Mouse (Mus musculus): ENCODE measurements around the gene Irx2. TPM values are rescaled to one million over a fixed set of nuclear protein-coding genes. Genes with fewer than 3 reads are reported as not detected.

Gene Irx2
- polyA plus RNA-seq, 1 experiment from 2014 or later: not detected

- no peak overlapping the region for H3K9ac ChIP-seq (replicated peaks)
- DNase-seq: no peak
- H3K4me1 ChIP-seq (ENCODE audit: insufficient read depth): peaks cover 3% of the 10 kb centered on the region; the same call in 1 of the 2 replicates
- H3K9me3 ChIP-seq (ENCODE audit: low read length): no peaks in the 10 kb centered on the region
- H3K27ac ChIP-seq (ENCODE audit: low read depth): no peak overlapping the region
- H3K27me3 ChIP-seq (ENCODE audit: insufficient read depth, low read length): peaks cover 95% of the 10 kb centered on the region
- ATAC-seq: 0 out of 2 replicates have a peak, but pooled peaks have one; percentile 19
- peak overlapping the region; percentile 57 for H3K4me2 ChIP-seq (ENCODE audit: low read depth, low read length)
- no peaks in the 10 kb centered on the region for H3K36me3 ChIP-seq (replicated peaks; ENCODE audit: insufficient read depth, low read length)
- TF ChIP-seq EP300 (IDR thresholded peaks at IDR 0.05; ENCODE audit: low read depth) (no peak), CTCF (IDR thresholded peaks at IDR 0.05; ENCODE audit: low read depth) (no peak)
- H3K4me3 ChIP-seq (ENCODE audit: low read depth, low read length): peak overlapping the region; percentile 37
- 3% methylated on average over 86 of the region's 88 CpGs for WGBS (ENCODE audit: insufficient replicate concordance)
Observed at GRCm38 (mm10) chr13:72628935-72629631, 463 bp downstream of the Irx2 start.

GRCm38 (mm10) chr13:72629806-72630205 lies 1.2 kb downstream of the Irx2 start:
- Histone ChIP-seq H3K4me3 (ENCODE audit: low read depth, low read length) (no peak overlapping the region), H3K27ac (ENCODE audit: low read depth) (no peak overlapping the region), H3K27me3 (ENCODE audit: insufficient read depth, low read length) (peaks cover 94% of the 10 kb centered on the region), H3K4me1 (ENCODE audit: insufficient read depth) (peaks cover 3% of the 10 kb centered on the region; the same call in 1 of the 2 replicates), H3K9me3 (ENCODE audit: low read length) (no peaks in the 10 kb centered on the region), H3K9ac (replicated peaks) (no peak overlapping the region), H3K36me3 (replicated peaks; ENCODE audit: insufficient read depth, low read length) (no peaks in the 10 kb centered on the region), H3K4me2 (ENCODE audit: low read depth, low read length) (no peak overlapping the region)
- TF ChIP-seq EP300 (IDR thresholded peaks at IDR 0.05; ENCODE audit: low read depth) (no peak), CTCF (IDR thresholded peaks at IDR 0.05; ENCODE audit: low read depth) (no peak)
- 7% methylated on average over 13 of the region's 13 CpGs for WGBS (ENCODE audit: insufficient replicate concordance)
- DNase-seq (no peak), ATAC-seq (no peak)

GRCm38 (mm10) chr13:72630501-72631372 lies 2.1 kb downstream of the Irx2 start:
- Histone ChIP-seq H3K9ac (replicated peaks) (no peak overlapping the region), H3K4me2 (ENCODE audit: low read depth, low read length) (no peak overlapping the region), H3K27ac (ENCODE audit: low read depth) (no peak overlapping the region), H3K36me3 (replicated peaks; ENCODE audit: insufficient read depth, low read length) (no peaks in the 10 kb centered on the region), H3K4me3 (ENCODE audit: low read depth, low read length) (no peak overlapping the region), H3K4me1 (ENCODE audit: insufficient read depth) (peaks cover 3% of the 10 kb centered on the region; the same call in 1 of the 2 replicates), H3K9me3 (ENCODE audit: low read length) (no peaks in the 10 kb centered on the region), H3K27me3 (ENCODE audit: insufficient read depth, low read length) (peaks cover 93% of the 10 kb centered on the region)
- no peak for TF ChIP-seq EP300 (IDR thresholded peaks at IDR 0.05; ENCODE audit: low read depth)
- TF ChIP-seq CTCF (IDR thresholded peaks at IDR 0.05; ENCODE audit: low read depth): no peak
- 4% methylated on average over 60 of the region's 60 CpGs for WGBS (ENCODE audit: insufficient replicate concordance)
- DNase-seq (no peak), ATAC-seq (no peak)

- no peak for ATAC-seq
Observed at GRCm38 (mm10) chr13:72631373-72632021, 2.9 kb downstream of the Irx2 start.

GRCm38 (mm10) chr13:72632361-72632760 lies 3.7 kb downstream of the Irx2 start:
- Histone ChIP-seq H3K27me3 (ENCODE audit: insufficient read depth, low read length) (peaks cover 89% of the 10 kb centered on the region), H3K4me3 (ENCODE audit: low read depth, low read length) (no peak overlapping the region), H3K4me2 (ENCODE audit: low read depth, low read length) (no peak overlapping the region), H3K27ac (ENCODE audit: low read depth) (no peak overlapping the region), H3K9me3 (ENCODE audit: low read length) (no peaks in the 10 kb centered on the region), H3K4me1 (ENCODE audit: insufficient read depth) (peaks cover 3% of the 10 kb centered on the region; the same call in 1 of the 2 replicates), H3K36me3 (replicated peaks; ENCODE audit: insufficient read depth, low read length) (no peaks in the 10 kb centered on the region), H3K9ac (replicated peaks) (no peak overlapping the region)
- WGBS (ENCODE audit: insufficient replicate concordance): 9% methylated on average over 6 of the region's 6 CpGs
- DNase-seq (no peak), ATAC-seq (no peak)
- TF ChIP-seq CTCF (IDR thresholded peaks at IDR 0.05; ENCODE audit: low read depth): no peak
- no peak for TF ChIP-seq EP300 (IDR thresholded peaks at IDR 0.05; ENCODE audit: low read depth)

More at GRCm38 (mm10) chr13:72631373-72632021, 2.9 kb downstream of the Irx2 start:
- Histone ChIP-seq H3K9me3 (ENCODE audit: low read length) (no peaks in the 10 kb centered on the region), H3K4me2 (ENCODE audit: low read depth, low read length) (no peak overlapping the region), H3K27ac (ENCODE audit: low read depth) (no peak overlapping the region), H3K36me3 (replicated peaks; ENCODE audit: insufficient read depth, low read length) (no peaks in the 10 kb centered on the region), H3K9ac (replicated peaks) (no peak overlapping the region), H3K4me3 (ENCODE audit: low read depth, low read length) (no peak overlapping the region), H3K4me1 (ENCODE audit: insufficient read depth) (peaks cover 3% of the 10 kb centered on the region; the same call in 1 of the 2 replicates), H3K27me3 (ENCODE audit: insufficient read depth, low read length) (peaks cover 91% of the 10 kb centered on the region)
- TF ChIP-seq EP300 (IDR thresholded peaks at IDR 0.05; ENCODE audit: low read depth): no peak
- TF ChIP-seq CTCF (IDR thresholded peaks at IDR 0.05; ENCODE audit: low read depth): no peak
- no peak for DNase-seq
- WGBS (ENCODE audit: insufficient replicate concordance): 2% methylated on average over 61 of the region's 62 CpGs
